Mouse (Mus musculus): ENCODE data around the gene Pcp4.

The Pcp4 gene

GRCm38 (mm10) chr16:96491530-96491929 lies 24.1 kb downstream of the Pcp4 start:
- DNase-seq, result no peak

DNA sequence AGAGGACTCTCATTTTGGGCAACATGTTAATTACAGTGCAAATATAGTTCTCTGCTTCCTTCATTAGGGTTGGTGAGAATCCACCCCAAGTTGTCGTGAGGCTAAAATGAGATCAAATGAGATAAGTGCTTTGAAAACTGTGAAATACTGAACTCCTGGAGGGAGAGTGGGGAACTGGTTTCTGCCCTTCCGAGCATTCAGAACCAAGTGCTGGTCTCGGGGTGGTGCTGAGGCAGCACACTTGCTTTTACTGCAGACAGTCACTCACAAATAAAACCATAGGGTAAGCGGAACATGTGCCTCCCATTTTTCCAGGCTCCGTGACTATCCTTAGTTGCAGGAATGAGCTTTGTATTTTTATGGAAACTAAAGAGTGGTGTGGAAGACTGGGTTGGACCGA lies 26.7 kb downstream of the Pcp4 start:
- no peak for DNase-seq

- no peak for DNase-seq
Observed at GRCm38 (mm10) chr16:96498951-96499350, 31.5 kb downstream of the Pcp4 start.

GRCm38 (mm10) chr16:96501241-96501640 lies 33.8 kb downstream of the Pcp4 start:
- DNase-seq, result no peak

- no peak for DNase-seq
Observed at GRCm38 (mm10) chr16:96502586-96502985, 35.2 kb downstream of the Pcp4 start.

- no peak for DNase-seq
Observed at GRCm38 (mm10) chr16:96514466-96514865, 47.1 kb downstream of the Pcp4 start.

DNA sequence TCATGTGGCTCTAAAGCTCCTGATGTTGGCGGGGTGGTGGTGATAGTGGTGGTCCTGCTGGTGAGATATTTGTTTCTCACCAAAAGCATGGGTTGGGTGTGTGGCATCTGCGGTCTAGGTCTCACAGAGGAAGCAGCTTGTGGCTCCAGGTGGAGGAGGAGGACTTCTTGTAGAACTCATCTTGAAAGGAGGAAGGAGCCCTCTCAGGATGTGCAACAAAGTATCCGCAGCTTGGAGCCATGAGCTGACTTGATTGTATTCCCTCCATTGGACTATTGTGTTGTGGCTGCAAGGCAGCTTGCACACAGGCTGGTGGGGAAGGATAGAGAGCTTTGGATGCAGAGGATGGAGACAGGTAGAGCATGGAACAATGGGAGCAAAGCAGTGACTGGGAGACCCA lies 60.1 kb downstream of the Pcp4 start:
- no peak for DNase-seq

GRCm38 (mm10) chr16:96528471-96528870 lies 61.1 kb downstream of the Pcp4 start:
- DNase-seq, result no peak

GRCm38 (mm10) chr16:96529896-96530568 lies 62.6 kb downstream of the Pcp4 start:
- no peak for DNase-seq

DNA sequence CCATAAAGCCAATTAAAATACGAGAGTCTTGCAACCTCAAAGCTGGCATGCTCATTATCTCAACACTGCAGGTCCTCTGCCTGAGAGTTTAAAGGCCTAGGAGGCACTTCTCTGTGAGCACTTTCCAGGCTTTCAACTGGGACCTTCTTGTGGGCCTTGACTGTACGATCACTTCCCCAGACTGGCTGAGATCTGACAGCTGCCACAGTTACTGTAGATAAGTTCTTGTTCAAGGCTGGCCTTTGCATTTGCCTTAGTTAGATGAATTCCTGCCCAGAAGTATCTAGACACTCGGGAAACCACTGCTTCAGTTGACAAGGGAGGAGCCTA lies 63.1 kb downstream of the Pcp4 start:
- DNase-seq, result no peak

DNA sequence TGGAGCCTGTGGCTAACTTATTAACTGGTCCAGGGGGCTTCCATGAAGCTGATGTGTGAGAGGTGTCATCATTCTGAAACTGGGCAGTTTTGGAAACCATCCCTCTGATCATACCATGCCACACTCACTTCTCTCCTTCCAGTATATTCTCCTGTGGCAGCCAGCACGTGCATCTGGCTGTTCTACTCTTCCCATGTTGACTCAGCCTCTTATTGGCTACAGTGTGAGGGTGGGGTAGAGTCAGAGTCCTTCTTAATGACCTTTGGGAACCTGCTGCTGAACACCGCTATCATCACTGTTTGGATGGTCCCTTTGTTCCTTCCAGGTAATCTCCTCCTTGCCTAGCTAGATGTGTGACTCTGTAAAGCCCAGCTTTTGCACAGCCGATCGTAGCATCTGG lies 63.6 kb downstream of the Pcp4 start:
- no peak for DNase-seq

DNA sequence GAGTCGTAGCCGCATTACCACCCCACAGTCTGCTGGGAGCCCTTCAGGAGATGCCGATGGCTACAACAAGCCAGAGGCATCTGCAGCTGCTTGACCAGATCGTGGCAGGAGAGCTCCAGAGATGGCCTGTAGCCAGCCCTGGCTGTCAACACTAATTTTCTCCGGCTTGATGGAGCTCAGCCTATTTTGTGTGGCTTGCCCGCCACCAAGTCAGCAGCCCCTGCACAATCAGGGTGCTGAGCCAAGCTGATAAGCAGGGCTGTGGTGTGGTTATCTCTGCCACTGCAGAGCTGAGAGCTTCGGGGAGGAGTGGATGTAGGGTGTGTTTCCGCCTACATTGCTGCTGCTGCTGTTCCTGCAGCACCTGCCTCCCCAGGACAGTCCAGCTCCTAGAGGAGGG lies 66.3 kb downstream of the Pcp4 start:
- no peak for DNase-seq

- DNase-seq, result no peak
Observed at GRCm38 (mm10) chr16:96535271-96535670, 67.9 kb downstream of the Pcp4 start.

DNA sequence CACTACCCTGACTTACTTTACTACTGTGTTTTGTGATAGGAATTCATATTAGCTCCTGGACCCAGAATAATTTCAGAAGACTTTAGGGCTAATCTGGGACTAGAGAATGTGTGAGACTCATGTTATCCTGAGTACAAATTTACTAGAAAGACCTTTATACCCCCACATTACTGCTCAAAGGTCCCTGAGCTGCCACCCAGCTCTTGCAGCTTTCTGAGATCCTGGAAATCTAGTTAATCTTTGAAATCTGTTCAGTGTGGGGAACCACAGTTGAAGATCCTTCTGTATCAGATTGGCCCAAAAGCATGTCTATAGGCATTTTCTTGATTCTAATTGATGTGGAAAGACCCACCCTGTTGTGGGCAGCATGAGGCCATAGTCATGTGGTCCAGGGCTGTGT lies 69.0 kb downstream of the Pcp4 start:
- DNase-seq, result no peak

DNA sequence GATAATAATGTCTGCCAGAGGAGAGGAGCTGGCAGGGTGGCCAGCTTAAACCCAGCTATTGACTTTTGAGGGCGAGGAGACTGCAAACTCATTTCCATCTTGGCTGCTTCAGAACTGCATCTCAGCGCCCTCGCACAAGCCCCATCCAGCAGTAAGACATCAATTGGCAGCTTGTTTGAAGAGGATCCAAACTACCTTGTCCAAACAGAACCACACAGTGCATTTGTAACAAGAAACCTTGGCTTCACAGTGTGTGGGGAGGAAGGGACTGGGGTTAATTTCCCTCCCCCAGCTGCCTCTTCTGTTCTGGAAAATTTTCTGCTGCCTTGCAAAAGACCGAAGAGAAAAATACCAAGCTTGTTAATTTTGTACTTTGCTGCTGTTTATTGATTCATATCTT lies 71.7 kb downstream of the Pcp4 start:
- no peak for DNase-seq

DNA sequence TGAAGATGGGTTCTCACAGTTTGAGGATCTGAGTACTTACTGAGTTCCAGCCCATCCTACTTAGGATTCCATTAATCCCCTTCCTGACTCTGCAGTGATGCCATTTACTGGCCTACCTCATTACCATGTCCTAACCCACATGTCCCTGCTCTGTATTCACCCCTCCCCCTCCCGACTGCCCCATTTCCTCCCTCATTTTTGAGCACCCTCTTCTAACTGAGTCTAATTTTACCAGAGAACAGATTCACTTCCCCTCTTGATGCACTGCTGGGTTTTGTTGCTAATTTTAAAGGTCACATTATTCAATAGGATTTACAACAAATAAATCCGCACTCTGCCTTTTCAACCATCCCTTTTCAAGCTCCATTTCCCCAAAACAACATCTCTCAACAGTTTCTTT lies 73.7 kb downstream of the Pcp4 start:
- DNase-seq, result no peak

DNA sequence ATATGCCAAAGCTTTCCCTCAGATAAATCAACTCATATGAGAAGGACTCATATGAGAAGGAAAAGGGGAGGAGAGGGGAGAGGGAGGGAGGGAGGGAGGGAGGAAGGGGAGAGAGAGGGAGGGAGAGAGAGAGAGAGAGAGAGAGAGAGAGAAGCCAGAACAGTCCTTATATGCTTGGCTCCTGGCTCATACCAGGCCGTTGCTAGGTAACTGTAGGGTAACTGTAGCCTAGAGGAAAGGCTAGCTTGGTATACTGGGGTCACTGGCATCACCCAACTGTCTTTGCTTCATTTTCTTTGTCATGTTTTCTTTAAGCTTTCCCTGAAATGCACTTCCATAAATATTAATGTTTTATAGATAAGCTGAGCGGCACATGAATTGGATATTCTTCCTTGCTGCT lies 85.3 kb downstream of the Pcp4 start:
- DNase-seq, result no peak

GRCm38 (mm10) chr16:96555412-96555811 lies 88.0 kb downstream of the Pcp4 start:
- DNase-seq, result no peak

DNA sequence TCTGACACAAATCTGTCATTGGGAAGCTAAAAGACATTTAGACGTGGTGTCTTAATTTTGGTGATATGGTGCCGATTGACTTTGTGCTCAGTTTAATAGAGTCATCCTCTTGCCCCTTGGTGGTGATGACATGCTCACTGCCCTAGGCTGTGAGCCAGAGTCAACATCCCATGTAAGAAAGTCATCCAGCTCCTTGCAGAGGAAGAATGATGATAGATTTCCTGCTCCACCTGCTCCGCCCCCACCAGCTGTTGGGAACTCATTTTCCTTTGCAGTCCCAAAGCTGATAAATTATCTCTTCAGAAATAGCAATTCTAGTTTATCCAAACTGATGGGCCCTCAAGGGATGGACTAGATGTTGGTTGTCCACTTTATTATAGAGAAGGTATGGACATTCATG lies 89.2 kb downstream of the Pcp4 start:
- no peak for DNase-seq

DNA sequence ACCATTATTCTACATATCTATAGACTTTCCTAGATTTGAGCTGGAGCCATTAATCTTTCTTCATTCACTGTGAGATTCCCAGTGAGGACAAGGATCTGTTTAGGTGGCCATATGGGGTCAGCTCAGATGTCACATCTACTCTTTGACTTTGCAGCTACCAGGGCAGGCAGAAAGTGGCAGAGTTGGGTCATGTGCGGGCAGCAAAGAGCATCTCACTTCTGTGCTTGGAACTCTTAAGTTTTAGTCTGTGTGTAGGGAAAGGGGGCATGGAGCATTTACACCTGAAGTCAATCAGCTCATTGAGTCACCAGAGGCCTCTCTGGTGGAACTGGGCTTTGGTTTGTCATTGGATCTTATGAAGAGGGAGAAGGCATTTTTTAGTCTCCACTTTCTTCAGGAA lies 90.9 kb downstream of the Pcp4 start:
- DNase-seq, result no peak

GRCm38 (mm10) chr16:96559796-96560195 lies 92.4 kb downstream of the Pcp4 start:
- DNase-seq, result no peak

DNA sequence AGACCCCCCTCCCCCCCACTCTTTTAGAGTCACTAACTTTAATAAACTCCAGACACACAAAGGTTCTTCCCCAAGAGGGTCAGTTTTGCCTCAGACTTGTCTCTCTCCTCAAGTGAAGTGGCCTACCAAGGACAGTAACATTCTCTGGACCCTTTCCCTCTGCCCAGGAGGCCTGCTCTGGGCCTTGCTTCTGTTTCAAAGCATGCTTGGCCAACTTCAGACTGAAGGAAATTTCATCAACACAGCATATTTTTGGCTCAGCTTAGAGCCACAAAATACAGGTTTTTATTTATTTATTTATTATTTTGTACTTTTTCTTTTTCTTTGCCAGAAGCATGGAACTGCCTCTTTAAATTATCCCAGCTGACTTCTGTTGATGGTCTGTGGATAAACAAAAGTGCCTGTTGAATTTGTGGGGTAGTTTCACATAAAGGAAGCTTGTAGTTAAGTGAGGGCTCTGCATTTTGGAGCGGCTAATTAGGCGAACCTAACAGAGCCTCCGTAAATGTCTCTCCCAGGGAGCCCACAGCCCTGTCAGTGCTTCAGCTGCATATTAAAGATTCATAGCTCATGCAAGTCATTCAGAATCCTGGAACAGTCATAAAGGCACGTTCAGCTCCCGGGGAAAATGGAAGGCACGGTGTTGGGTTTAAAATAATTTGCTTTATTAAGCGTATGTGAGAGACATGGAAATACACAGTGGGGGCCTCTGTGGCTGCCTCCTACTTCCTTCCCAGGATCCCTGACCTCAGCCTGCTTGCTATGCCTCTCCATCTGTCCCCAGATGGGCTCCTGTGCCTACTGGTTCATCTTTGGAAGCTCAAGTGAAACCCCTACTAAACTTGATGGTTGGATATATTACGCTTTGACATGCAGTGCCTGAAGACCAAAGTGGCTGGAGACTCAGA lies 96.2 kb downstream of the Pcp4 start:
- no peak for DNase-seq

GRCm38 (mm10) chr16:96567428-96567827 lies 100.0 kb downstream of the Pcp4 start:
- no peak for DNase-seq

Data from cerebellum, adult 18-20 months (tissue).